Mouse (Mus musculus) heart, embryonic 13.5 days (tissue): ENCODE data around the gene Pkn3. TPM values are rescaled to one million over a fixed set of nuclear protein-coding genes. Genes with fewer than 3 reads are reported as not detected.
A peak's percentile ranks its signal among the peaks of the same experiment; 100 is the strongest.

Experiments
- ATAC-seq: fragments of 200-750 bp; cut with Nextera tagmentation; 2 replicates; pipeline ENCODE4 v1.8.0; 2017; ENCODE audit warnings: moderate TSS enrichment; ENCODE audit not compliant: insufficient number of reproducible peaks, low FRiP score, low TSS enrichment; ENCODE audit errors: extremely low read depth
- H3K27ac ChIP-seq: fragments of 300-500 bp; sonication (generic); replicated peaks from 2 replicates; pipeline ENCODE4 v1.5.1; 2015; ENCODE audit warnings: moderate library complexity, mild to moderate bottlenecking, inconsistent platforms
- H3K27me3 ChIP-seq: fragments of 300-500 bp; sonication (generic); replicated peaks from 2 replicates; pipeline ENCODE4 v1.6.1; 2015; ENCODE audit warnings: mild to moderate bottlenecking, inconsistent platforms
- H3K36me3 ChIP-seq: fragments of 300-500 bp; sonication (generic); 2 replicates; pipeline ENCODE4 v1.6.1; 2015; ENCODE audit warnings: mild to moderate bottlenecking, inconsistent platforms
- H3K4me1 ChIP-seq: fragments of 300-500 bp; sonication (generic); 2 replicates; pipeline ENCODE4 v1.6.1; 2015; ENCODE audit warnings: inconsistent platforms
- H3K4me2 ChIP-seq: fragments of 300-500 bp; sonication (generic); 2 replicates; pipeline ENCODE4 v1.6.1; 2015; ENCODE audit warnings: inconsistent platforms, mild to moderate bottlenecking, moderate library complexity
- H3K4me3 ChIP-seq: fragments of 300-500 bp; sonication (generic); 2 replicates; pipeline ENCODE4 v1.5.1; 2015; ENCODE audit warnings: moderate library complexity, mild to moderate bottlenecking, inconsistent platforms
- H3K9ac ChIP-seq: fragments of 300-500 bp; sonication (generic); 2 replicates; pipeline ENCODE4 v1.6.1; 2015; ENCODE audit warnings: inconsistent platforms, mild to moderate bottlenecking, moderate library complexity
- H3K9me3 ChIP-seq: fragments of 300-500 bp; sonication (generic); 2 replicates; pipeline ENCODE4 v1.6.1; 2016; ENCODE audit warnings: inconsistent platforms
- WGBS: fragments of 180-500 bp; shearing (Covaris S2); methylation state at CpG from one replicate; pipeline ENCODE4 v1.1.7; 2015; ENCODE audit warnings: mixed read lengths; 5-methylcytosine and 5-hydroxymethylcytosine counted together
- polyA plus RNA-seq: library from polyadenylated mRNA; unstranded; fragments of >200 nt; fragmentation: Nextera tagmentation; extraction: Ambion mirVana; gene quantifications from 2 replicates; pipeline ENCODE4 v1.2.1, GENCODE M21; 2015

Gene Pkn3
- polyA plus RNA-seq, 1 experiment from 2014 or later, result 13.2 TPM

DNA sequence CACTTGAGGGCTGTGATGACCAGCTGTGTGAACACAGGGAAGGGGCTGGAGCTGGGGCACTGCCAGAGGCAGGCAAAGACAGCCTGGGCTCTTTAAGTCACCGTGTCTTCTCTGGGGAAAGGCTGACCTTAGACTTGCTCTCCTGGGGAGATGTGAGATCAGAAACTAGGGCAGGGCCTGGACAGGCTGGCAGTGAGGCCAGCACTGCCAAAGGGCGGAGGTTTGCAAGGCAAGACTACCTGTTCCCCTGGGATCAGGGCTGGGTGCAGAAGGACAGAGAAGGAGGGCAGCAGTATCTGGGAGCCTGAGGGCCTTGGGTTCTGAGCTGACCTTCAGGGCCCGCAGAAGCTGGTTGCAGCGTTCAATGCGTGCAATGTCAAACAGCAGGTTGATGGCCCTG lies 30.2 kb downstream of the Pkn3 start:
- Histone ChIP-seq H3K9me3 (no peaks in the 10 kb centered on the region), H3K27me3 (no peaks in the 10 kb centered on the region), H3K36me3 (peaks cover 98% of the 10 kb centered on the region), H3K4me1 (no peaks in the 10 kb centered on the region), H3K27ac (no peak overlapping the region), H3K4me3 (no peak overlapping the region), H3K9ac (no peak overlapping the region), H3K4me2 (no peak overlapping the region)
- ATAC-seq, result no peak
- WGBS, result 92% methylated on average over 5 of the region's 5 CpGs

DNA sequence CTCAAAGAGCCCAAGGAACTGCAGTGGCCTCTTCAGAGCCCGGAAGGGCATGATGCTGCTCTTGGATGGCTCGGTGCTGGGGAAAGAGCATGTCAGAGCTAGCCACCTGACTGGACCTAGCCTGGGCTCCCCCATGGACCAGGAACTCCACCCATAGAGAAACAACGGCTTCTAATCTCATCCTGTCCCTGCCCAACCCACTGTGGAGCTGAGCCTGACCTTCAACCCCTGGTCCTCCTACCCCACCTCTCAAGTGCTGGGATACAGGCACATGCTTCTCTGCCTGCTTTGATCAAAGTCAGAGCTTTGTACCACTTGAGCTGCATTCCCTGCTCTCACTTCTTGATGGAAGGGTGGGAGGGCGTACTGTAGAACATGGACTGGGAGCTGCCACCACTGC lies 30.8 kb downstream of the Pkn3 start:
- WGBS, result 73% methylated on average over 4 of the region's 4 CpGs
- H3K36me3 ChIP-seq, result peaks cover 98% of the 10 kb centered on the region

DNA sequence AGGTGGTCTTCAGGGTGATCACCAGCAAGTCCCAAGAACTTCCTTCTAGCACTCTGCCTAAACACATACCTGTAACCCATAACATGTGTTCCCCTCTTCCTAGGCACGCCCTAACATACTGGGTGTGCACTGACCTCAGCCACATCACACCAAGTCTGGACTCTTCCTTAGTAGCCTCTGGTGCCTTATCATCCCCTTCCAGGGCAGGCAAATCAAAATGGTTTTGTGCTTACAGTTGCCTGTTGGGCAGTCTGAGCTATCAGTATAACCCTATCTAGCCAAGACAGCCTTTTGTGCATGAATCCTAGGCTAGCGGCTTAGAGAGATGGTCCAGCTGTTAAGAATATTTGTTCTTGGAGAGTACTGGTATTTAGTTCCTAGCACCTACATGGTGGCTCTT lies 34.0 kb downstream of the Pkn3 start:
- WGBS, result 76% methylated on average over 2 of the region's 2 CpGs
- no peaks in the 10 kb centered on the region for H3K9me3 ChIP-seq
- H3K4me2 ChIP-seq, result no peak overlapping the region
- H3K36me3 ChIP-seq, result peaks cover 82% of the 10 kb centered on the region
- H3K27ac ChIP-seq, result no peak overlapping the region
- ATAC-seq, result no peak
- H3K27me3 ChIP-seq, result no peaks in the 10 kb centered on the region
- H3K9ac ChIP-seq, result no peak overlapping the region
- H3K4me3 ChIP-seq, result no peak overlapping the region
- H3K4me1 ChIP-seq, result no peaks in the 10 kb centered on the region

More for the DNA sequence above, 30.8 kb downstream of the Pkn3 start:
- Histone ChIP-seq H3K9ac (no peak overlapping the region), H3K9me3 (no peaks in the 10 kb centered on the region), H3K4me2 (no peak overlapping the region), H3K27ac (no peak overlapping the region), H3K27me3 (no peaks in the 10 kb centered on the region), H3K4me1 (no peaks in the 10 kb centered on the region), H3K4me3 (no peak overlapping the region)
- no peak for ATAC-seq

DNA sequence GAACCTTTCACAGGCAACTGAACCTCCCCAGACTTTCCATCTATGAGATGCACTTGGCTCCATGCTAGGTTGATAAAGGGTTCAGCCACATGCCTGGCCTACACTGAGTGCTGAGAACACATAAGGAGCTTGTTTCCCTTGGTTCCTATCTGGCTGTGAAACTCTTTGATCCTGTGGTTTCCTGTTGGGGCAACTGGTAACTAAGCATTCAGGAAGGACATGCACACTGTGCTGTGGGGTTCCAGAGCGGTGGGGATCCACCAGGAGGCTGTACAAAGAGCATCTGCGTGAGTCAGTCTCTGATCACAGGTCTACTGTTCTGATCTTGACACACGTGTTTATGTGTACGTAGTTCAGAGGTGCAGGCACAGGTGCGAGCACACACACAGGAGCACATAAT lies 35.1 kb downstream of the Pkn3 start:
- WGBS, result 80% methylated on average over 5 of the region's 5 CpGs
- ATAC-seq, result no peak
- no peak overlapping the region for H3K27ac ChIP-seq
- H3K4me2 ChIP-seq, result no peak overlapping the region
- H3K4me3 ChIP-seq, result no peak overlapping the region
- no peaks in the 10 kb centered on the region for H3K4me1 ChIP-seq
- peaks cover 71% of the 10 kb centered on the region for H3K36me3 ChIP-seq
- H3K27me3 ChIP-seq, result no peaks in the 10 kb centered on the region
- no peak overlapping the region for H3K9ac ChIP-seq
- no peaks in the 10 kb centered on the region for H3K9me3 ChIP-seq

DNA sequence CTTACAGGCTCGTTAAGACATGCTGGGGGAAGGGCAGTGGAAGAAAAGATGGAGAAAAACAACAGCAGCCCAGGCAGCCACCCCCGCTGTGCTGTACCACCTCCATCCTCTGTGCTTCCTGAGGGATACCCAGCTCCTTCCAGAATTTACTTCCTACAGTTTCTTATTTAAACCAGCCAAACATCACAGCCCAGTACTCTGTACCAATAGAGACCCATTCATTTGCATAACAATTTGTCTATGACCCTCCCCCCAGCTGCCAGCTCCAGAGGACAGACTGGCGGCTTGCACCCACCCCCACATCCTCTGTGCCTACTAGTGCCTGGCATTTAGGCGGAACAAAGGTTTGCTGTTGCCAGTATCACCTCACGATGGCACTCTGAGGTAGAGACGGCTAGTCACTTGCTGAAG lies 42.2 kb downstream of the Pkn3 start:
- peaks cover 11% of the 10 kb centered on the region for H3K4me1 ChIP-seq
- no peak for ATAC-seq
- no peak overlapping the region for H3K27ac ChIP-seq
- 39% methylated on average over 6 of the region's 6 CpGs for WGBS
- H3K27me3 ChIP-seq, result no peaks in the 10 kb centered on the region
- peaks cover 18% of the 10 kb centered on the region for H3K36me3 ChIP-seq
- H3K4me2 ChIP-seq, result no peak overlapping the region
- no peak overlapping the region for H3K9ac ChIP-seq
- no peak overlapping the region for H3K4me3 ChIP-seq
- no peaks in the 10 kb centered on the region for H3K9me3 ChIP-seq

- Histone ChIP-seq H3K36me3 (peaks cover 12% of the 10 kb centered on the region), H3K4me1 (peaks cover 17% of the 10 kb centered on the region), H3K4me2 (no peak overlapping the region), H3K27me3 (no peaks in the 10 kb centered on the region), H3K9ac (no peak overlapping the region), H3K4me3 (no peak overlapping the region), H3K27ac (no peak overlapping the region), H3K9me3 (no peaks in the 10 kb centered on the region)
- 80% methylated on average over 4 of the region's 4 CpGs for WGBS
- no peak for ATAC-seq
Observed at GRCm38 (mm10) chr2:30120269-30120668, 42.8 kb downstream of the Pkn3 start.

- Histone ChIP-seq H3K36me3 (peaks cover 8% of the 10 kb centered on the region; the same call in 1 of the 2 replicates), H3K4me1 (peaks cover 17% of the 10 kb centered on the region), H3K4me2 (no peak overlapping the region), H3K27ac (no peak overlapping the region), H3K4me3 (no peak overlapping the region), H3K9me3 (no peaks in the 10 kb centered on the region), H3K9ac (no peak overlapping the region), H3K27me3 (no peaks in the 10 kb centered on the region)
- 75% methylated on average over 5 of the region's 5 CpGs for WGBS
- ATAC-seq, result no peak
Observed at GRCm38 (mm10) chr2:30122766-30123165, 45.3 kb downstream of the Pkn3 start.

DNA sequence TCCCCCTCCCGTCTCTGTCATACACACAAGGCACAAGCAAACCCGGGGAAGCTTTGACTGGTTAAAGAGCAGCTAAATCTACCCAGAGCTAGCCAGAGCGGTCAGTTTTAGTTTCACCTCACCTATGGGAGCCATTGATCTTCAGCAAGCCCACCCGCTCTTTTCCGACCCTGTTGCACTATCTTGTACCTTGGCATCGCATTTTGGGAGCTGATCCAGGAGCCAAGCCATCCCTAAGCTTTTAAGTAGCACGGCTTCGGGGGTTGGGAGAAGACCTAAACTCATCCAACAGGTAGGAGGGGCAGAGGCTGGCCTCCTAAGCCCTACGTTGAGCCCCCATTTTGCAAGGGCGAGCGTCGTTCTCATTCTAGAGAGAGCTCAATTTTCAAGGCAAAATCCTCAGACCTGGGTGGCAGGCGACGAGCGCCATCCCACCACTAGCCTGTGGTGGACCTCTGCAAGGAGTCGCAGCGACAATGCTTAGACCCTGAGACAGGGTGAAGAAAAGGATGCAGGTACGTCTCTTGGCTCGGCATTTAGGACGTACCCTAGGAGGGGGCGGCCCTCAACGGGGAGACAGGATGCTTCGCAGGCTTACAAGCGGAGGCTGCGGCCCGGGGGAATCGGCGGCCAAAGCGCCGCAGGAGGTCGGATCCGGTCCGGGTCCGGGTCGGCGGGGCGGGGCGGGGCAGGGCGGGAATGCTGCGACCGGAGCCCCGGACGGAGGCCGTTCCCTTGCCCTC lies 46.4 kb downstream of the Pkn3 start:
- Histone ChIP-seq H3K9me3 (no peaks in the 10 kb centered on the region), H3K9ac (peak overlapping the region; percentile 96), H3K36me3 (peaks cover 8% of the 10 kb centered on the region; the same call in 1 of the 2 replicates), H3K4me2 (peak overlapping the region; percentile 82), H3K4me1 (peaks cover 17% of the 10 kb centered on the region), H3K27ac (peak overlapping the region; percentile 90), H3K27me3 (no peaks in the 10 kb centered on the region), H3K4me3 (peak overlapping the region; percentile 89)
- 2% methylated on average over 36 of the region's 44 CpGs for WGBS
- peak; percentile 30; the same call in 1 of the 2 replicates for ATAC-seq

- H3K9ac ChIP-seq, result peak within 1 kb of the TSS; percentile 96
- peak within 1 kb of the TSS; percentile 82 for H3K4me2 ChIP-seq
- H3K27me3 ChIP-seq, result no peaks in the 10 kb centered on the region
- peak within 1 kb of the TSS; percentile 89 for H3K4me3 ChIP-seq
- peak; percentile 94 for ATAC-seq
- no peaks in the 10 kb centered on the region for H3K9me3 ChIP-seq
- peaks cover 17% of the 10 kb centered on the region for H3K4me1 ChIP-seq
- peak within 1 kb of the TSS; percentile 90 for H3K27ac ChIP-seq
- peaks cover 5% of the 10 kb centered on the region; the same call in 1 of the 2 replicates for H3K36me3 ChIP-seq
- WGBS, result 11% methylated on average over 31 of the region's 31 CpGs
Observed at GRCm38 (mm10) chr2:30124472-30125274, 47.2 kb downstream of the Pkn3 start, which contains the start of gene Zer1. Gene Zer1 (minus strand): TSS chr2:30124585.

DNA sequence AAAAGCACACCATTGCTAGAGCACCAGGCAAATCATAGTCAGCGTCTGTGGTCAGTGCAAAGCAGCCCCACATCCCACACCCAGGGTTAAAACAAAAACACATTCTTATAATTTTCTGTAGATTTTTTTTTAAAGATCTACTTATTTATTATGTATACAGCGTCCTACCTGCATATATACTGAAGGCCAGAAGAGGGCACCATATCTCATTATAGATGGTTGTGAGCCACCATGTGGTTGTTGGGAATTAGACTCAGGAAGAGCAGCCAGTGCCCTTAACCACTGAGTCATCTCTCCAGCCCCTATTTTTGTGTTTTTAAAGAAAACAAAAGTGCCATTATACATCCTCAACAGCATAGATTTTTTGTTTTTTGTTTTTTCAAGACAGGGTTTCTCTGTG lies 51.3 kb downstream of the Pkn3 start:
- Histone ChIP-seq H3K4me2 (no peak overlapping the region), H3K4me1 (peaks cover 16% of the 10 kb centered on the region), H3K27ac (no peak overlapping the region), H3K4me3 (no peak overlapping the region), H3K36me3 (no peaks in the 10 kb centered on the region), H3K9me3 (no peaks in the 10 kb centered on the region), H3K27me3 (no peaks in the 10 kb centered on the region), H3K9ac (no peak overlapping the region)
- no peak for ATAC-seq
- 29% methylated on average over 2 of the region's 2 CpGs for WGBS

DNA sequence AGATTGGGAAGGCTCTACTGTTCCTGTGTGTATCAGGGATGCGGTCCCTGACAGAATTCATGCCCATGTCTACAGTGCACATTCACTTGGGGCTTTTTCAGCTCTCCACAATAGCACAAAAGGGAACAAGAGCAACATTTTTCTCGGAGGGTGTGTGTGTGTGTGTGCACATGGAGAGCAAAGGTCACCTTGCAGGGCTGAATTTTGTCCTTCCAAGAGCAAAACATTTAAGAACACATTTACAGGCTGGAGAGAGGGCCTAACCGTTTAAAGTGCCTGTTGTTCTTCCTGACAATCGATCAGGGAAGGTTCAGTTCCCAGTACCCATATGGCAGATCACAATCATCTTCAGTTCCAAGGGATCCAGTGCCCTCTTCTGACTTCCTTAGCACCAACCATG lies 52.7 kb downstream of the Pkn3 start:
- ATAC-seq, result no peak
- H3K9me3 ChIP-seq, result no peaks in the 10 kb centered on the region
- WGBS, result 78% methylated on average over 4 of the region's 4 CpGs

More for the DNA sequence above, 52.7 kb downstream of the Pkn3 start:
- H3K27me3 ChIP-seq, result no peaks in the 10 kb centered on the region
- no peak overlapping the region for H3K4me3 ChIP-seq
- H3K9ac ChIP-seq, result no peak overlapping the region
- H3K36me3 ChIP-seq, result peaks cover 1% of the 10 kb centered on the region; the same call in 1 of the 2 replicates
- H3K4me2 ChIP-seq, result no peak overlapping the region
- H3K27ac ChIP-seq, result no peak overlapping the region
- peaks cover 22% of the 10 kb centered on the region for H3K4me1 ChIP-seq
